Comparison of ENCODE assay signal across 8 mouse cellular contexts in genomic region chr5:140790392-140790791, GRCm38 (mm10). TPM values are rescaled to one million over a fixed set of nuclear protein-coding genes. Genes with fewer than 3 reads are reported as not detected.
DNase-seq lines count a peak whose midpoint lies in the region; ATAC-seq and TF ChIP-seq lines count a peak whose summit lies in the region.

No protein-coding gene starts in this region.

- no peak for ATAC-seq in lung, postnatal 0 days
- ATAC-seq in forebrain, embryonic 12.5 days (ENCODE audit: low FRiP score) = no peak
- ATAC-seq in limb, embryonic 13.5 days (ENCODE audit: low FRiP score, low read depth) = peak; percentile 17; the same call in 1 of the 2 replicates
- ATAC-seq in stomach, embryonic 16.5 days (ENCODE audit: insufficient read depth, low FRiP score) = no peak

- no peak overlapping the region for H3K4me3 ChIP-seq in lung, postnatal 0 days (ENCODE audit: low read depth, low read length)
- H3K4me3 ChIP-seq in forebrain, embryonic 12.5 days (replicated peaks) = no peak overlapping the region
- no peak overlapping the region for H3K4me3 ChIP-seq in limb, embryonic 13.5 days
- H3K4me3 ChIP-seq in stomach, embryonic 16.5 days (replicated peaks; ENCODE audit: low read length) = no peak overlapping the region

- peak; percentile 34 for DNase-seq in lung, postnatal 0 days (ENCODE audit: low spot score)
- DNase-seq in lung, postnatal 14 days = no peak
- DNase-seq in embryo, embryonic 10 days (ENCODE audit: low spot score) = no peak
- no peak for DNase-seq in spleen, postnatal 10 days (ENCODE audit: low spot score in 2 of 2)
- DNase-seq in gastrocnemius, adult 8-10 months (ENCODE audit: low spot score in 2 of 2) = no peak

- peak overlapping the region; percentile 83 for H3K27ac ChIP-seq in lung, postnatal 0 days (ENCODE audit: low read length)
- peak overlapping the region; percentile 91 for H3K27ac ChIP-seq in forebrain, embryonic 12.5 days
- H3K27ac ChIP-seq in limb, embryonic 13.5 days = peak overlapping the region; percentile 75; the same call in 1 of the 2 replicates
- H3K27ac ChIP-seq in stomach, embryonic 16.5 days (ENCODE audit: low read length) = peak overlapping the region; percentile 93

- no peaks in the 10 kb centered on the region for H3K27me3 ChIP-seq in lung, postnatal 0 days (replicated peaks; ENCODE audit: insufficient read depth, low read length)
- no peaks in the 10 kb centered on the region for H3K27me3 ChIP-seq in forebrain, embryonic 12.5 days
- no peaks in the 10 kb centered on the region for H3K27me3 ChIP-seq in limb, embryonic 13.5 days
- no peaks in the 10 kb centered on the region for H3K27me3 ChIP-seq in stomach, embryonic 16.5 days (ENCODE audit: control insufficient read depth, insufficient read depth, low read length)

- peaks cover 42% of the 10 kb centered on the region for H3K4me1 ChIP-seq in lung, postnatal 0 days (ENCODE audit: insufficient read depth, low read depth, low read length)
- peaks cover 32% of the 10 kb centered on the region for H3K4me1 ChIP-seq in forebrain, embryonic 12.5 days
- peaks cover 62% of the 10 kb centered on the region for H3K4me1 ChIP-seq in limb, embryonic 13.5 days
- peaks cover 63% of the 10 kb centered on the region for H3K4me1 ChIP-seq in stomach, embryonic 16.5 days (ENCODE audit: control insufficient read depth, insufficient read depth, low read length)

- TF ChIP-seq CTCF in lung, postnatal 0 days (IDR thresholded peaks at IDR 0.05) = no peak

- no peaks in the 10 kb centered on the region for H3K36me3 ChIP-seq in lung, postnatal 0 days (ENCODE audit: insufficient read depth, low read length)
- H3K36me3 ChIP-seq in forebrain, embryonic 12.5 days (replicated peaks) = 0 out of 2 replicates have a peak, but pooled peaks cover 2% of the 10 kb centered on the region
- H3K36me3 ChIP-seq in limb, embryonic 13.5 days = peaks cover 11% of the 10 kb centered on the region
- H3K36me3 ChIP-seq in stomach, embryonic 16.5 days (ENCODE audit: control insufficient read depth, insufficient read depth, low read length) = no peaks in the 10 kb centered on the region

- H3K4me2 ChIP-seq in lung, postnatal 0 days (replicated peaks; ENCODE audit: low read depth, low read length) = no peak overlapping the region
- no peak overlapping the region for H3K4me2 ChIP-seq in forebrain, embryonic 12.5 days
- H3K4me2 ChIP-seq in limb, embryonic 13.5 days (replicated peaks) = no peak overlapping the region
- H3K4me2 ChIP-seq in stomach, embryonic 16.5 days (ENCODE audit: low read depth, low read length) = no peak overlapping the region

- no peak for TF ChIP-seq EP300 in lung, postnatal 0 days (IDR thresholded peaks at IDR 0.05)

- no peak overlapping the region for H3K9ac ChIP-seq in lung, postnatal 0 days (replicated peaks; ENCODE audit: low read depth)
- H3K9ac ChIP-seq in forebrain, embryonic 12.5 days = no peak overlapping the region
- H3K9ac ChIP-seq in limb, embryonic 13.5 days = no peak overlapping the region
- no peak overlapping the region for H3K9ac ChIP-seq in stomach, embryonic 16.5 days (ENCODE audit: low read length)

- no peaks in the 10 kb centered on the region for H3K9me3 ChIP-seq in lung, postnatal 0 days (ENCODE audit: low read length)
- no peaks in the 10 kb centered on the region for H3K9me3 ChIP-seq in forebrain, embryonic 12.5 days
- H3K9me3 ChIP-seq in limb, embryonic 13.5 days = no peaks in the 10 kb centered on the region
- H3K9me3 ChIP-seq in stomach, embryonic 16.5 days (replicated peaks; ENCODE audit: control insufficient read depth, low read length) = no peaks in the 10 kb centered on the region

- WGBS in lung, postnatal 0 days = 37% methylated on average over 2 of the region's 2 CpGs
- WGBS in forebrain, embryonic 12.5 days = 60% methylated on average over 2 of the region's 2 CpGs
- 22% methylated on average over 2 of the region's 2 CpGs for WGBS in limb, embryonic 13.5 days
- WGBS in stomach, embryonic 16.5 days = 43% methylated on average over 2 of the region's 2 CpGs

RNA-seq across cellular contexts. Expression of gene Gna12, which starts 39.8 kb away (rescaled TPM):
- polyA plus RNA-seq in lung, postnatal 0 days (2015; fragmentation: Nextera tagmentation; extraction: Ambion mirVana) = 25.4 and 32.0 TPM in 2 replicates
- polyA plus RNA-seq in forebrain, embryonic 12.5 days (2016; fragmentation: Nextera tagmentation; extraction: Ambion mirVana) = 11.8 and 23.9 TPM in 2 replicates
- polyA plus RNA-seq in limb, embryonic 13.5 days (2015; fragmentation: Nextera tagmentation; extraction: Ambion mirVana) = 12.0 and 13.8 TPM in 2 replicates
- 6.9 and 7.2 TPM in 2 replicates for polyA plus RNA-seq in stomach, embryonic 16.5 days (2015; fragmentation: Nextera tagmentation; extraction: Ambion mirVana)
- 10 to 100 TPM; 21.4 to 30.8 (median 24.5) TPM for total RNA-seq in gastrocnemius, adult 8-10 months (2022)
